In genomic region chr17:56170636-56171035, GRCm38 (mm10) we compare ENCODE assay signal across 10 mouse cellular contexts. TPM values are rescaled to one million over a fixed set of nuclear protein-coding genes. Genes with fewer than 3 reads are reported as not detected.
DNase-seq lines count a peak whose midpoint lies in the region; ATAC-seq and TF ChIP-seq lines count a peak whose summit lies in the region.
"Had no signal": no experiment of that assay in that cellular context is flagged by ENCODE, and none has a peak within 500 bp of the region (broad histone marks: within the 10 kb centered on the region; RNA-seq: fewer than 3 reads in every experiment).

No protein-coding gene starts in this region.

- TF ChIP-seq POLR2A in heart, adult 2 months (IDR thresholded peaks at IDR 0.05; ENCODE audit: insufficient read depth, low read depth, low read length): no peak
- TF ChIP-seq POLR2A in spleen, adult 2 months (IDR thresholded peaks at IDR 0.05; ENCODE audit: low read depth, low read length): no peak

- ATAC-seq in liver, embryonic 11.5 days (replicated peaks; ENCODE audit: low FRiP score): no peak

- no peaks in the 10 kb centered on the region for H3K79me2 ChIP-seq in heart, adult 2 months (replicated peaks; ENCODE audit: control insufficient read depth, insufficient read depth, low read length)

- H3K27ac ChIP-seq in heart, adult 2 months: peak overlapping the region; percentile 73
- H3K27ac ChIP-seq in spleen, adult 2 months (ENCODE audit: insufficient read depth, low read length): 0 out of 2 replicates have a peak overlapping the region, but pooled peaks have one; percentile 8
- H3K27ac ChIP-seq in liver, embryonic 11.5 days (ENCODE audit: low read depth, low read length): 0 out of 2 replicates have a peak overlapping the region, but pooled peaks have one; percentile 11
- H3K27ac ChIP-seq: limb, embryonic 13.5 days had no signal

- H3K4me2 ChIP-seq in liver, embryonic 11.5 days: 0 out of 2 replicates have a peak overlapping the region, but pooled peaks have one; percentile 12
- H3K4me2 ChIP-seq: limb, embryonic 13.5 days had no signal

- H3K9ac ChIP-seq in heart, adult 2 months (ENCODE audit: low read depth, low read length): peak overlapping the region; percentile 8; the same call in 1 of the 2 replicates
- H3K9ac ChIP-seq in liver, embryonic 11.5 days (ENCODE audit: low read depth, low read length): no peak overlapping the region
- H3K9ac ChIP-seq: limb, embryonic 13.5 days had no signal

- H3K4me3 ChIP-seq in heart, adult 2 months: no peak overlapping the region
- no peak overlapping the region for H3K4me3 ChIP-seq in spleen, adult 2 months (ENCODE audit: extremely low read depth, insufficient read depth, insufficient read length)
- no peak overlapping the region for H3K4me3 ChIP-seq in liver, embryonic 11.5 days (ENCODE audit: low read depth, low read length)
- H3K4me3 ChIP-seq: limb, embryonic 13.5 days had no signal

- no peaks in the 10 kb centered on the region for H3K9me3 ChIP-seq in liver, embryonic 11.5 days (ENCODE audit: control insufficient read depth, low read length)
- H3K9me3 ChIP-seq: limb, embryonic 13.5 days had no signal

- TF ChIP-seq EP300 in heart, adult 2 months (IDR thresholded peaks at IDR 0.05; ENCODE audit: insufficient read depth, low read depth, low read length): no peak

- no peak for TF ChIP-seq CTCF in heart, adult 2 months (IDR thresholded peaks at IDR 0.05)
- TF ChIP-seq CTCF in spleen, adult 2 months (IDR thresholded peaks at IDR 0.05; ENCODE audit: extremely low read depth, insufficient read depth, insufficient read length, insufficient replicate concordance): no peak

- WGBS in heart, adult 2 months: 47% methylated on average over 10 of the region's 10 CpGs
- 86% methylated on average over 10 of the region's 10 CpGs for WGBS in spleen, adult 2 months
- 70% methylated on average over 10 of the region's 10 CpGs for WGBS in liver, embryonic 11.5 days

- H3K4me1 ChIP-seq in heart, adult 2 months (ENCODE audit: control insufficient read depth, insufficient read depth, low read length): peaks cover 4% of the 10 kb centered on the region
- no peaks in the 10 kb centered on the region for H3K4me1 ChIP-seq in spleen, adult 2 months (ENCODE audit: control insufficient read depth, insufficient read depth, insufficient read length)
- peaks cover 2% of the 10 kb centered on the region for H3K4me1 ChIP-seq in liver, embryonic 11.5 days (replicated peaks; ENCODE audit: control insufficient read depth, insufficient read depth, low read length)
- H3K4me1 ChIP-seq: limb, embryonic 13.5 days had no signal

- no peak for DNase-seq in heart, adult 2 months
- DNase-seq in heart, postnatal 10 days: no peak
- no peak for DNase-seq in spleen, adult 2 months (ENCODE audit: low read depth in 1 of 2, low spot score in 2 of 2)
- no peak for DNase-seq in spleen, postnatal 4 days (ENCODE audit: low spot score in 2 of 2)
- no peak for DNase-seq in liver, embryonic 11.5 days (ENCODE audit: low spot score)
- no peak for DNase-seq in natural killer cell, adult 2 months (ENCODE audit: low spot score in 2 of 2)
- no peak for DNase-seq in left cerebral cortex, postnatal 36 days (ENCODE audit: low spot score in 2 of 2)
- no peak for DNase-seq in T-cell, adult 2 months (ENCODE audit: low spot score)
- DNase-seq: thymus, adult 18-20 months had no signal

- no peaks in the 10 kb centered on the region for H3K27me3 ChIP-seq in heart, adult 2 months (ENCODE audit: control insufficient read depth, insufficient read depth, low read length)
- H3K27me3 ChIP-seq in spleen, adult 2 months (ENCODE audit: control insufficient read depth, insufficient read depth, low read length): no peaks in the 10 kb centered on the region
- H3K27me3 ChIP-seq in liver, embryonic 11.5 days (replicated peaks; ENCODE audit: control insufficient read depth, insufficient read depth, low read length): no peaks in the 10 kb centered on the region
- H3K27me3 ChIP-seq: limb, embryonic 13.5 days had no signal

- no peaks in the 10 kb centered on the region for H3K36me3 ChIP-seq in heart, adult 2 months (ENCODE audit: control insufficient read depth, insufficient read depth, low read length)
- H3K36me3 ChIP-seq in spleen, adult 2 months (ENCODE audit: control insufficient read depth, insufficient read depth, low read length): no peaks in the 10 kb centered on the region
- H3K36me3 ChIP-seq in liver, embryonic 11.5 days (ENCODE audit: control insufficient read depth, insufficient read depth, low read length): peaks cover 7% of the 10 kb centered on the region; the same call in 1 of the 2 replicates

- intact Hi-C loops in heart, adult 2 months (cut with DNase I): no loop called here
- intact Hi-C loops in heart, postnatal 10 days (cut with DNase I): no loop called here
- intact Hi-C loops in left cerebral cortex, postnatal 36 days (cut with DNase I): no loop called here

RNA-seq across cellular contexts. Expression of gene Tnfaip8l1, which starts 8.4 kb away (rescaled TPM):
- 1 to 10 TPM; 1.1 to 1.7 TPM for total RNA-seq in heart, adult 2 months (2021)
- polyA plus RNA-seq in heart, adult 2 months (2012; rRNA removed): 3.6 and 4.5 TPM in 2 replicates
- total RNA-seq in heart, postnatal 10 days (2021): 1 to 10 TPM; 5.8 to 8.4 TPM
- polyA plus RNA-seq in spleen, adult 2 months (2012; rRNA removed): 6.6 and 7.3 TPM in 2 replicates
- 6.8 and 7.5 TPM in 2 replicates for polyA plus RNA-seq in liver, embryonic 11.5 days (2014; fragmentation: Nextera tagmentation; extraction: Ambion mirVana)
- 1 to 10 TPM; 7.9 to 8.5 TPM for total RNA-seq in left cerebral cortex, postnatal 36 days (2021)

RNA-seq across cellular contexts. Expression of gene Mydgf, which starts 13.1 kb away (rescaled TPM):
- total RNA-seq in heart, adult 2 months (2021): 10 to 100 TPM; 25.4 to 28.3 TPM
- 26.0 and 29.1 TPM in 2 replicates for polyA plus RNA-seq in heart, adult 2 months (2012; rRNA removed)
- 10 to 100 TPM; 36.6 to 40.3 TPM for total RNA-seq in heart, postnatal 10 days (2021)
- polyA plus RNA-seq in spleen, adult 2 months (2012; rRNA removed): 27.5 and 36.4 TPM in 2 replicates
- 98.7 and 102 TPM in 2 replicates for polyA plus RNA-seq in liver, embryonic 11.5 days (2014; fragmentation: Nextera tagmentation; extraction: Ambion mirVana)
- total RNA-seq in left cerebral cortex, postnatal 36 days (2021): 10 to 100 TPM; 39.7 to 43.9 TPM

RNA-seq across cellular contexts. Expression of gene Sema6b, which starts 30.5 kb away (rescaled TPM):
- 10 to 100 TPM in 1 of 2 experiments, 1 to 10 TPM in 1; 8.9 to 12.6 TPM for total RNA-seq in heart, adult 2 months (2021)
- 5.3 and 8.6 TPM in 2 replicates for polyA plus RNA-seq in heart, adult 2 months (2012; rRNA removed)
- total RNA-seq in heart, postnatal 10 days (2021): 10 to 100 TPM; 11.3 to 13.7 TPM
- 9.1 and 11.8 TPM in 2 replicates for polyA plus RNA-seq in spleen, adult 2 months (2012; rRNA removed)
- polyA plus RNA-seq in liver, embryonic 11.5 days (2014; fragmentation: Nextera tagmentation; extraction: Ambion mirVana): 1.4 and 1.5 TPM in 2 replicates
- 100 to 1,000 TPM; 131 to 144 TPM for total RNA-seq in left cerebral cortex, postnatal 36 days (2021)

RNA-seq across cellular contexts. Expression of gene Dpp9, which starts 48.1 kb away (rescaled TPM):
- 10 to 100 TPM; 40.4 to 41.4 TPM for total RNA-seq in heart, adult 2 months (2021)
- 38.6 and 43.4 TPM in 2 replicates for polyA plus RNA-seq in heart, adult 2 months (2012; rRNA removed)
- total RNA-seq in heart, postnatal 10 days (2021): 10 to 100 TPM; 29.1 to 33.3 TPM
- 34.4 and 46.4 TPM in 2 replicates for polyA plus RNA-seq in spleen, adult 2 months (2012; rRNA removed)
- 38.8 and 39.6 TPM in 2 replicates for polyA plus RNA-seq in liver, embryonic 11.5 days (2014; fragmentation: Nextera tagmentation; extraction: Ambion mirVana)
- 10 to 100 TPM; 68.7 to 72.1 TPM for total RNA-seq in left cerebral cortex, postnatal 36 days (2021)

RNA-seq across cellular contexts. Expression of gene Lrg1, which starts 48.8 kb away (rescaled TPM):
- total RNA-seq in heart, adult 2 months (2021): 10 to 100 TPM; 57.0 to 74.6 TPM
- 38.2 and 77.7 TPM in 2 replicates for polyA plus RNA-seq in heart, adult 2 months (2012; rRNA removed)
- 10 to 100 TPM; 12.6 to 25.2 TPM for total RNA-seq in heart, postnatal 10 days (2021)
- 56.0 and 79.2 TPM in 2 replicates for polyA plus RNA-seq in spleen, adult 2 months (2012; rRNA removed)
- 0.23 and 0.34 TPM in 2 replicates for polyA plus RNA-seq in liver, embryonic 11.5 days (2014; fragmentation: Nextera tagmentation; extraction: Ambion mirVana)
- total RNA-seq in left cerebral cortex, postnatal 36 days (2021): 1 to 10 TPM; 4.2 to 5.4 TPM

Comparison
In these comparisons a context has a peak if more than half of its experiments do, and no peak if none do; other contexts are left out.
1. H3K27ac ChIP-seq: peak in every context shown above with its lines; median percentile 73 in heart, adult 2 months; 11 in liver, embryonic 11.5 days; 8 in spleen, adult 2 months.
2. RNA of gene Sema6b, which starts 30.5 kb away (total RNA-seq): 131 to 144 TPM in left cerebral cortex, postnatal 36 days; 11.3 to 13.7 TPM in heart, postnatal 10 days and 8.9 to 12.6 TPM in heart, adult 2 months; every median in the first group is over 4 times any median in the second.